Mouse (Mus musculus) heart, adult 2 months (tissue): ENCODE results near the gene Aqp3.

Source experiments
- CTCF ChIP-seq: fragments of 200-600 bp; IDR thresholded peaks from 2 replicates; pipeline ENCODE4 v1.8.1; 2022; ENCODE audit warnings: antibody characterized with exemption, mild to moderate bottlenecking, moderate library complexity
- EP300 ChIP-seq: fragments of 200-500 bp; IDR thresholded peaks from 2 replicates; pipeline ENCODE4 v1.6.1; 2011; ENCODE audit warnings: low read depth, low read length, control low read depth; ENCODE audit not compliant: insufficient read depth

- TF ChIP-seq CTCF (no peak), EP300 (no peak)
Observed at GRCm38 (mm10) chr4:41097381-41097780, 602 bp downstream of the Aqp3 start.
